In the genomic region with DNA sequence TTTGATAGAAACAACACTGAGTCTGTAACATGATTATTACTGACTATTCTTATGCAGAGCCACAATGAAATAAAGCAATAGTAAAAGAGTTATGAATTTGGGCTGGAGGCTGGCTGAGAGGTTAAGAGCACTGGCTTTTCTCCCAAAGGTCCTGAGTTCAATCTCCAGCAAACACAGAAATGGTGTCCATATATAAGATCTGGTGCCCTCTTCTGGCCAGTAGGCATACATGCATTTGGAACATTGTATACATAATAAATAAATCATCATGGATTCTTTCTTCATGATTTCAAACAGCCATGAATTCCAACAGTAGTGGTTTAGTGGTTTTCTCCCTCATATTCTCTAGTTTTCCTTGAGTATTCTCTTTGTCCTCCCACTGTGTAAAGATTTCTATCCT, we compare ENCODE assay signal across 16 mouse cellular contexts.
DNase-seq lines count a peak whose midpoint lies in the region; ATAC-seq and TF ChIP-seq lines count a peak whose summit lies in the region.
"Had no signal": no experiment of that assay in that cellular context is flagged by ENCODE, and none has a peak within 500 bp of the region (broad histone marks: within the 10 kb centered on the region; RNA-seq: fewer than 3 reads in every experiment).

No protein-coding gene starts in this region.

- TF ChIP-seq CTCF in intestine, postnatal 0 days (IDR thresholded peaks at IDR 0.05; ENCODE audit: low read depth): peak; percentile 58
- 0 out of 2 replicates have a peak, but pooled peaks have one; percentile 18 for TF ChIP-seq CTCF in E14TG2a.4 (conservative IDR thresholded peaks at IDR 0.05; ENCODE audit: low read length)

- H3K4me2 ChIP-seq in intestine, postnatal 0 days (replicated peaks; ENCODE audit: low read depth): no peak overlapping the region
- H3K4me2 ChIP-seq in intestine, embryonic 16.5 days (ENCODE audit: low read depth, low read length): no peak overlapping the region
- H3K4me2 ChIP-seq: limb, embryonic 13.5 days; stomach, embryonic 15.5 days had no signal

- no peak overlapping the region for H3K27ac ChIP-seq in intestine, postnatal 0 days (ENCODE audit: low read depth, low read length)
- no peak overlapping the region for H3K27ac ChIP-seq in intestine, embryonic 16.5 days (ENCODE audit: low read length)
- H3K27ac ChIP-seq: limb, embryonic 13.5 days; stomach, embryonic 15.5 days had no signal

- H3K36me3 ChIP-seq in intestine, postnatal 0 days (ENCODE audit: control insufficient read depth, insufficient read depth): no peaks in the 10 kb centered on the region
- no peaks in the 10 kb centered on the region for H3K36me3 ChIP-seq in intestine, embryonic 16.5 days (ENCODE audit: control insufficient read depth, insufficient read depth, low read length)
- no peaks in the 10 kb centered on the region for H3K36me3 ChIP-seq in E14TG2a.4 (ENCODE audit: insufficient read depth, low read length)
- H3K36me3 ChIP-seq: stomach, embryonic 15.5 days had no signal

- no peaks in the 10 kb centered on the region for H3K9me3 ChIP-seq in intestine, postnatal 0 days (ENCODE audit: control insufficient read depth)
- H3K9me3 ChIP-seq in intestine, embryonic 16.5 days (ENCODE audit: control insufficient read depth, low read length): no peaks in the 10 kb centered on the region
- H3K9me3 ChIP-seq in E14TG2a.4 (ENCODE audit: low read length): peaks cover 15% of the 10 kb centered on the region
- H3K9me3 ChIP-seq: stomach, embryonic 15.5 days had no signal

- DNase-seq in 416B (ENCODE audit: low read depth): peak; percentile 32
- DNase-seq in induced T-regulatory cell, adult 2 months (ENCODE audit: low read depth): peak; percentile 12
- DNase-seq in kidney, adult 18-20 months: no peak
- DNase-seq in cerebellum, adult 11 months: no peak
- DNase-seq: adrenal gland, postnatal 10 days; heart, postnatal 10 days; kidney, postnatal 36 days; lung, postnatal 36 days; right cerebral cortex, postnatal 4 days; thymus, postnatal 4 days had no signal

- no peak for ATAC-seq in intestine, postnatal 0 days
- ATAC-seq in intestine, embryonic 16.5 days: no peak

- H3K27me3 ChIP-seq in intestine, postnatal 0 days (replicated peaks; ENCODE audit: control insufficient read depth, insufficient read depth, low read length): no peaks in the 10 kb centered on the region
- no peaks in the 10 kb centered on the region for H3K27me3 ChIP-seq in intestine, embryonic 16.5 days (replicated peaks; ENCODE audit: control insufficient read depth, insufficient read depth, low read length)
- H3K27me3 ChIP-seq in E14TG2a.4 (ENCODE audit: insufficient read depth, low read length): no peaks in the 10 kb centered on the region
- H3K27me3 ChIP-seq: limb, embryonic 13.5 days; stomach, embryonic 15.5 days had no signal

- H3K9ac ChIP-seq in intestine, postnatal 0 days (ENCODE audit: low read depth, low read length): no peak overlapping the region
- no peak overlapping the region for H3K9ac ChIP-seq in intestine, embryonic 16.5 days (ENCODE audit: low read depth, low read length)
- H3K9ac ChIP-seq: limb, embryonic 13.5 days; stomach, embryonic 15.5 days had no signal

- H3K4me1 ChIP-seq in intestine, postnatal 0 days (replicated peaks; ENCODE audit: control insufficient read depth, insufficient read depth, low read length): no peaks in the 10 kb centered on the region
- no peaks in the 10 kb centered on the region for H3K4me1 ChIP-seq in intestine, embryonic 16.5 days (ENCODE audit: control insufficient read depth, insufficient read depth, low read length)
- no peaks in the 10 kb centered on the region for H3K4me1 ChIP-seq in E14TG2a.4 (replicated peaks; ENCODE audit: low read depth, low read length)
- H3K4me1 ChIP-seq: limb, embryonic 13.5 days; stomach, embryonic 15.5 days had no signal

- H3K4me3 ChIP-seq in intestine, postnatal 0 days (ENCODE audit: low read depth, low read length): no peak overlapping the region
- no peak overlapping the region for H3K4me3 ChIP-seq in intestine, embryonic 16.5 days (ENCODE audit: low read length)
- no peak overlapping the region for H3K4me3 ChIP-seq in E14TG2a.4 (replicated peaks; ENCODE audit: low read length)
- H3K4me3 ChIP-seq: erythroblast, embryonic 14.5 days; limb, embryonic 13.5 days; stomach, embryonic 15.5 days had no signal

Comparison
In these comparisons a context has a peak if more than half of its experiments do, and no peak if none do; other contexts are left out.
1. DNase-seq: peak in 416B (single experiment) and induced T-regulatory cell, adult 2 months (single experiment); none in kidney, adult 18-20 months (single experiment) and cerebellum, adult 11 months (single experiment).